Mouse (Mus musculus) embryonic fibroblast, embryonic 13.5 days (primary cell): ENCODE measurements around the gene Txndc8.

Experiments
- CTCF ChIP-seq: IDR thresholded peaks from 2 replicates; pipeline ENCODE4 v1.5.1; 2011; ENCODE audit warnings: mild to moderate bottlenecking, control low read depth, low read length, moderate library complexity, borderline replicate concordance; ENCODE audit not compliant: insufficient read depth
- POLR2A ChIP-seq: IDR thresholded peaks from 2 replicates; pipeline ENCODE4 v1.6.1; 2011; ENCODE audit warnings: low read depth, mild to moderate bottlenecking, control low read depth, low read length, moderate library complexity

DNA sequence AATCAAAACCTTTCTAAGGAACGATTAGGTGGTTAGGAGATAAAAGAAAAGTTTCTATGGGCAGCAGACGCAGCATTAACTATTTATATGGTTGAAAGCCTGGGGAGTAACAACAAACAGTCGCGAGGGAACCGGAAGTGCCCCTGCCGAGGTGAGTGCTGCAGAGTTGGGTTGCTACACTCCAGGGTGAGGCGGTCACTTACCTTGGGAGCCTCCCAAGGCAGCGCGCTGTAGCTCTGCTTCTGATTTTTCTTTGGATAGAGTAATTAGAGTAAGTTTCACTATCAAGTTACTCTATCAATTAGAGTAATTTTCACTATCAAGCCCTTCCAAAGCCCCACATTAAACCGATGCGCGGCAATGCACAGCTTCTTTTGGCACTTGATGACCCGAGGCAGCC lies 25.7 kb upstream of the Txndc8 start:
- no peak for TF ChIP-seq POLR2A
- no peak for TF ChIP-seq CTCF
